Mouse (Mus musculus): ENCODE measurements around the gene Fbln2. TPM values are rescaled to one million over a fixed set of nuclear protein-coding genes. Genes with fewer than 3 reads are reported as not detected.
A peak's percentile ranks its signal among the peaks of the same experiment; 100 is the strongest.

Fbln2 gene
- polyA plus RNA-seq, 1 experiment = 12.6 TPM

- Histone ChIP-seq H3K36me3 (ENCODE audit: control insufficient read depth, insufficient read depth, low read length) (no peaks in the 10 kb centered on the region), H3K27me3 (replicated peaks; ENCODE audit: control insufficient read depth, insufficient read depth, low read length) (no peaks in the 10 kb centered on the region), H3K4me1 (ENCODE audit: control insufficient read depth, insufficient read depth, low read length) (no peaks in the 10 kb centered on the region), H3K4me3 (ENCODE audit: insufficient read depth, low read depth, low read length) (no peak overlapping the region), H3K27ac (ENCODE audit: insufficient read depth, low read depth, low read length) (no peak overlapping the region)
- no peak for DNase-seq
- no peak for TF ChIP-seq CTCF (conservative IDR thresholded peaks at IDR 0.05; ENCODE audit: insufficient read depth, insufficient read length, low read depth, low read length)
- TF ChIP-seq POLR2A (IDR thresholded peaks at IDR 0.05; ENCODE audit: low read depth, low read length) = no peak
- 92% methylated on average over 1 of the region's 1 CpGs for WGBS
Measured at GRCm38 (mm10) chr6:91247343-91247742, 35.1 kb downstream of the Fbln2 start.

GRCm38 (mm10) chr6:91248627-91249026, 36.4 kb downstream of the Fbln2 start:
- Histone ChIP-seq H3K27me3 (replicated peaks; ENCODE audit: control insufficient read depth, insufficient read depth, low read length) (no peaks in the 10 kb centered on the region), H3K27ac (ENCODE audit: insufficient read depth, low read depth, low read length) (no peak overlapping the region), H3K36me3 (ENCODE audit: control insufficient read depth, insufficient read depth, low read length) (no peaks in the 10 kb centered on the region), H3K4me1 (ENCODE audit: control insufficient read depth, insufficient read depth, low read length) (no peaks in the 10 kb centered on the region), H3K4me3 (ENCODE audit: insufficient read depth, low read depth, low read length) (no peak overlapping the region)
- peak; percentile 7 for DNase-seq
- TF ChIP-seq POLR2A (IDR thresholded peaks at IDR 0.05; ENCODE audit: low read depth, low read length) (no peak), CTCF (conservative IDR thresholded peaks at IDR 0.05; ENCODE audit: insufficient read depth, insufficient read length, low read depth, low read length) (no peak)
- 74% methylated on average over 4 of the region's 4 CpGs for WGBS

- Histone ChIP-seq H3K4me1 (ENCODE audit: control insufficient read depth, insufficient read depth, low read length) (no peaks in the 10 kb centered on the region), H3K27me3 (replicated peaks; ENCODE audit: control insufficient read depth, insufficient read depth, low read length) (no peaks in the 10 kb centered on the region), H3K36me3 (ENCODE audit: control insufficient read depth, insufficient read depth, low read length) (no peaks in the 10 kb centered on the region), H3K4me3 (ENCODE audit: insufficient read depth, low read depth, low read length) (no peak overlapping the region), H3K27ac (ENCODE audit: insufficient read depth, low read depth, low read length) (no peak overlapping the region)
- TF ChIP-seq CTCF (conservative IDR thresholded peaks at IDR 0.05; ENCODE audit: insufficient read depth, insufficient read length, low read depth, low read length) (no peak), POLR2A (IDR thresholded peaks at IDR 0.05; ENCODE audit: low read depth, low read length) (no peak)
- WGBS = 92% methylated on average over 1 of the region's 1 CpGs
- DNase-seq = no peak
Measured at GRCm38 (mm10) chr6:91249797-91250196, 37.5 kb downstream of the Fbln2 start.

GRCm38 (mm10) chr6:91259440-91260120, 47.3 kb downstream of the Fbln2 start:
- no peaks in the 10 kb centered on the region for H3K4me1 ChIP-seq (ENCODE audit: control insufficient read depth, insufficient read depth, low read length)
- DNase-seq = no peak
- H3K27me3 ChIP-seq (replicated peaks; ENCODE audit: control insufficient read depth, insufficient read depth, low read length) = no peaks in the 10 kb centered on the region
- H3K36me3 ChIP-seq (ENCODE audit: control insufficient read depth, insufficient read depth, low read length) = no peaks in the 10 kb centered on the region
- TF ChIP-seq CTCF (conservative IDR thresholded peaks at IDR 0.05; ENCODE audit: insufficient read depth, insufficient read length, low read depth, low read length) (no peak), POLR2A (IDR thresholded peaks at IDR 0.05; ENCODE audit: low read depth, low read length) (no peak)
- 53% methylated on average over 16 of the region's 16 CpGs for WGBS
- no peak overlapping the region for H3K27ac ChIP-seq (ENCODE audit: insufficient read depth, low read depth, low read length)
- H3K4me3 ChIP-seq (ENCODE audit: insufficient read depth, low read depth, low read length) = no peak overlapping the region

GRCm38 (mm10) chr6:91260347-91260986, 48.2 kb downstream of the Fbln2 start:
- DNase-seq = no peak
- 56% methylated on average over 8 of the region's 8 CpGs for WGBS
- no peaks in the 10 kb centered on the region for H3K4me1 ChIP-seq (ENCODE audit: control insufficient read depth, insufficient read depth, low read length)
- no peaks in the 10 kb centered on the region for H3K27me3 ChIP-seq (replicated peaks; ENCODE audit: control insufficient read depth, insufficient read depth, low read length)
- no peak for TF ChIP-seq CTCF (conservative IDR thresholded peaks at IDR 0.05; ENCODE audit: insufficient read depth, insufficient read length, low read depth, low read length)
- TF ChIP-seq POLR2A (IDR thresholded peaks at IDR 0.05; ENCODE audit: low read depth, low read length) = no peak
- no peaks in the 10 kb centered on the region for H3K36me3 ChIP-seq (ENCODE audit: control insufficient read depth, insufficient read depth, low read length)
- no peak overlapping the region for H3K4me3 ChIP-seq (ENCODE audit: insufficient read depth, low read depth, low read length)
- no peak overlapping the region for H3K27ac ChIP-seq (ENCODE audit: insufficient read depth, low read depth, low read length)

- no peak for DNase-seq
- Histone ChIP-seq H3K27me3 (replicated peaks; ENCODE audit: control insufficient read depth, insufficient read depth, low read length) (no peaks in the 10 kb centered on the region), H3K27ac (ENCODE audit: insufficient read depth, low read depth, low read length) (no peak overlapping the region), H3K36me3 (ENCODE audit: control insufficient read depth, insufficient read depth, low read length) (no peaks in the 10 kb centered on the region), H3K4me3 (ENCODE audit: insufficient read depth, low read depth, low read length) (no peak overlapping the region), H3K4me1 (ENCODE audit: control insufficient read depth, insufficient read depth, low read length) (no peaks in the 10 kb centered on the region)
- 31% methylated on average over 3 of the region's 3 CpGs for WGBS
- TF ChIP-seq POLR2A (IDR thresholded peaks at IDR 0.05; ENCODE audit: low read depth, low read length) = no peak
- TF ChIP-seq CTCF (conservative IDR thresholded peaks at IDR 0.05; ENCODE audit: insufficient read depth, insufficient read length, low read depth, low read length) = no peak
Measured at GRCm38 (mm10) chr6:91260987-91261367, 48.7 kb downstream of the Fbln2 start.

GRCm38 (mm10) chr6:91265616-91266015, 53.4 kb downstream of the Fbln2 start:
- H3K36me3 ChIP-seq (ENCODE audit: control insufficient read depth, insufficient read depth, low read length) = no peaks in the 10 kb centered on the region
- DNase-seq = no peak
- TF ChIP-seq POLR2A (IDR thresholded peaks at IDR 0.05; ENCODE audit: low read depth, low read length) (no peak), CTCF (conservative IDR thresholded peaks at IDR 0.05; ENCODE audit: insufficient read depth, insufficient read length, low read depth, low read length) (no peak)
- no peaks in the 10 kb centered on the region for H3K4me1 ChIP-seq (ENCODE audit: control insufficient read depth, insufficient read depth, low read length)
- H3K27ac ChIP-seq (ENCODE audit: insufficient read depth, low read depth, low read length) = no peak overlapping the region
- no peaks in the 10 kb centered on the region for H3K27me3 ChIP-seq (replicated peaks; ENCODE audit: control insufficient read depth, insufficient read depth, low read length)
- WGBS = 83% methylated on average over 12 of the region's 12 CpGs
- no peak overlapping the region for H3K4me3 ChIP-seq (ENCODE audit: insufficient read depth, low read depth, low read length)
